In the genomic region with DNA sequence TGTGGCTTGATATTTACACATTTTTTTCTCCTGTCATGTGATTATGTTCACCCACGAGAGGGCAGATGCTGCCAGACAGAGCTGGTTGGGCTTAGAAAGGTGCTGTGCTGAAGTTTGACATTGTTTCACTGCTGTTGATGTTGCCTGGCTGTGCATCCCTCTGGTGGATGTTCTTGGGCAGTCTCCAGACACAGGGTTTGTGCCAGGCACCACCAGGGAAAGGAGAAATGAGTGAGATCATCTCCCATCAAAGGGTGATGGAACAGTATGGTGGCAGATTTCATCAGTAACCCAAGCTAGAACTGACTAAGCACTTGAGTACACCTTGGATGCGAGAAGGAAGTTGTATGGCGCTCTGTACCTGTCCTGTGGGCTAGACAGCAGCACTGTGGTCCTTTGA, we compare ENCODE assay signal across 2 mouse cellular contexts.
TF ChIP-seq lines count a peak whose summit lies in the region.

No protein-coding gene starts in this region.

TF ChIP-seq in MEL, 35 proteins besides CTCF, POLR2A, EP300 and RAD21 (continued from another document):
- TF ChIP-seq USF1 (IDR thresholded peaks at IDR 0.05; ENCODE audit: low read depth, low read length), result 0 out of 2 replicates have a peak, but pooled peaks have one; percentile 7
TF ChIP-seq in MEL: peak in this region for 1.

TF ChIP-seq in myocyte, 11 proteins besides CTCF, POLR2A, EP300 and RAD21:
- TF ChIP-seq POLR2AphosphoS2 (IDR thresholded peaks at IDR 0.05; ENCODE audit: insufficient read length, low read depth) (peak; percentile 38), USF1 (IDR thresholded peaks at IDR 0.05; ENCODE audit: low read depth) (no peak)
TF ChIP-seq in myocyte: peak in this region for 1.
